Mouse (Mus musculus) heart, adult 8-10 months (tissue): ENCODE measurements at regions not wholly inside any gene's neighbourhood (a gene's known extent, or its start where the extent isn't known, plus 50 kb on each side); places are given as distances from the start of the nearest gene placed in this dataset.

ENCODE experiments used
- DNase-seq: peaks from one replicate; pipeline ENCODE4 v3.0.0; 2022; ENCODE audit warnings: low spot score

DNA sequence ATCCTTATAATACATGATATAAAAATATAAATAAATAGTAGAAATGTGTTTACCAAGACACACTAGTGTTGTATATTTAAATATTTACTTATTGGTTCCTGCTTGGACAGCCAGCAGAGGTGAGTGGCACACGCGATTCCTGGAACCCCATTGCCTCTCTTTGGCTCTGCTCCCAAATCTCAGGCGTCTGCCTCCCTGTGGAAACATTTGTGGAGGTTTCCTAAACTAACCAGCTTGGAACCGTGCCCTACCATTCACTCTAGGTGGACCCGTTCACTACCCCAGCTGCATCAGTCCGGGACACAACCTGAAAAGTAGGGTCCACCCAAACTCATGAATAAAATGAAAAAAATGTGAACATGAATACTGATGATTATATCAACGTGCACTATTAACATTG, 404.0 kb upstream of the Defb41 start:
- no peak for DNase-seq

DNA sequence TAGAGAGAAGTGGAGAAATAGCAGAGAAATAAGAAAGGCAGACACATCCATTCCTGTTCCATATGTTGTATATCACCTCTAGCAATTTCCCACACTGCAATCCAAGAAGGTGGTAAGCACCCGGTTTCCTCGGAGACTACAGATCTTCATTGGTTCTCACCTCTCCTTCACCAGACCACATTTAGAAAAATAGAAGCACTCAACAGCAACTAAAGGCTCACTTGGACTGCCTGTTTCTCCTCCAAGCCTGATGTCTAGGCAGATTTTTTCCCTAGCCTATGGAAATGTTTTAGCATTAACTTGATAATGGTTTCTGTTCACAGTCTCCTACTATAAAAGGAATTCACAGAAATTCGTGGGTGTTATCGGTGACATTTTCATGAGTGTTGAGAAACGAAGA, 403.3 kb upstream of the Defb41 start:
- no peak for DNase-seq

DNA sequence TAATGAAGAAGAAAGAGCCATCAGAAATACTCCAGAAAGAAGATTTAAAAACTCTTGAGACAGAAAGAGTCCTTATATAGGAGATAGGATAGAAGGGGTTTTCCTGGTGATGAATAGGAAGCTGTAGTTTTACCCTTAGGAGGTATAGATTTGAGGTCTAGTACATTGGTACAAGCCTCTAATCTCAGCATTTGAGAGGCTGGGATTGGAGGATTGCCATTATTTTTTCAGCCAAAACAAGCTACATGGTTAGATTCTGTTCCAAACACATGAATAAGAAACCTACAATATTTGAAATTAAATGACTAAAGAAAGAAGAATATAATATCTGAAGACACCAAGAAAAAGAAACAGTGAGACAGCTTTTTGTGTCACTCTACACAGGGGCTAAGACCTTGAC, 375.9 kb upstream of the Defb41 start:
- DNase-seq = no peak

DNA sequence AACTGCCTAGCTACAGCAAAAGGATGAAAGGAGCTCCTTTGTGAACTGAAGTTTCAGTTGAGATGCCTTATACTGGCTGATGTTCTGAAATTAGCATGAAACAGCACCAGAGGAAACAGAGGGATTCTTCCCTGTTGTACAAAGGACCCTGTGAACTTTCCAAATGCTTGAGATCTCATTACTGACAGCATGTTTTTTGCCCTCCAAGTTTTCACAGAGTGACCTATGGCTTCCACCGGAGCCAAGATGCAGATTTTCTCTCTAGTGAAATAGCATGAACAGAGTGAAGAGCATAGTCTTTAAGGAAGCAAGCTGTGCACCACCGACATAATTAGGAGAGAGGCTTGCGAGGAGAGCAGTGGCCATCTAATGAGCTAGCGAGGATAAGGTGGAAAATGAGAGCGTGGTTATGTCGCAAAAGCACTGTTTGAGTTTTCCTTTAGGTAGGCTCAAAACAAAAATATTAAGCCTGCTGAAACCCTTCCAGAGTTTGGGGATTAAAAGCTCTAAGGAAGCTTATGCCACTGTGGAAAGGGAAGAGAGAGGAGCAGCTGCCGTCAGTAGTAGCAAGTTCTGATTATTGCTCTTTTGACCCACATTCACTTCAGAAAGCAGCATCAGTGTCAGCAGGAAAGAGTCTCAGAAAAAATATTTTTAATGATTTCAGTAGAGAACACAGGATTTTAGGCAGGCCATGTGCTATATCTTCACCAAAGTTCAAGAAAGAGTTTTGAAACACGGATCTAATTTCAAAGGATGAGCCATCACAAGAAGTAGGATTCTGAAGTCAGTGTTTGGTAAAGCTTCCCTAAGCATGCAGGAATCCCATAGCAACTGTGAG, 374.7 kb upstream of the Defb41 start:
- no peak for DNase-seq

DNA sequence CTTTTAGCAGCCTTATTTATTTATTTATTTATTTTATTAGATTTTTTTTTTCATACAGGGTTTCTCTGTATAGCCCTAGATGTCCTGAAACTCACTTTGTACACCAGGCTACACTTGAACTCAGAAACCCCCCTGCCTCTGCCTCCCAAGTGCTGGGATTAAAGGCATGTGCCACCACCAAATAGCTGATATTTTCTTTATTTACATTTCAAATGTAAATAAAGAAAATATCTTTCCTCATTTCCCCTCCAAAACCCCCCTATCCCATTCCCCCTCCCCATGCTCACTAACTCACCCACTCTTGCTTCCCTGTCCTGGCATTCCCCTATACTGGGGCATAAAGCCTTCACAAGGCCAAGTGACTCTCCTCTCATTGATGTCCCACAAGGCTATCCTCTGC, 372.4 kb upstream of the Defb41 start:
- no peak for DNase-seq

DNA sequence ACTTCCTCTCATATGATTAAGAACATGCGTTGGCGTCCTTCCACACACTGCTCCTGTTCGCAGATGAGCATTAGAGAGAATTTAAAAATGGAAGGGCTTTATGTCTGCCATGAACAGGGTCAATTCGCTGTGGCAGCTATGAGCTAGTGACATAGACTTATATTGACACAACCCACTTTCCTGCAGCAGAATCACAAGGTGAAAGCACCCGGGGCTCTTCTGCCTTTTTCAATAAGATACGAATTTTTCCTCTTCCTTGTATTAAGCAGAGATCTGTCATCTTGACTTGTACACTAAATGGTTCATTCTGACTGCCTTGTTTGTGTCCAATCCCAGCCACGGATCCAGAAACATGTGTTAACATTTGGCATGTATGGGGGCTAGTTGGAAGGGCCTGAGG, 345.3 kb upstream of the Defb41 start:
- DNase-seq = no peak

DNA sequence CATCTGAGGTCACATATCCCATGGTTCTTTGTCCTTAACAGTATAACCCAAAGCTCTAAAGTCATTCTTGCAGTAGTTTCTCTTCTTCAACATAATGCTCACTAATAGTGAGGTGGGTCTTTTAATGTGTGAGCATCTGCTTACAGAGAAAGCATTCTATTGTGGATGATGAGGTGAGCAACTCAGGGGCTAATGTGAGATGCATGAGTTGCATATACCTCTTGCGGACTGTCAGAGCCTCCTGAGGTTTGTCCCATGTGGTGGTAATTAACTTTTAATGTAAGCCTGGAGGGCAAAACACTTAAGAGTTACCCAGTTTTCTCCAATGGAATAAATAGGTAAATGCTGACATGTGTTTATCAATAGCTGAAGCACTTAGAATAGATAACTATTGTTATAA, 334.9 kb upstream of the Defb41 start:
- DNase-seq = no peak

DNA sequence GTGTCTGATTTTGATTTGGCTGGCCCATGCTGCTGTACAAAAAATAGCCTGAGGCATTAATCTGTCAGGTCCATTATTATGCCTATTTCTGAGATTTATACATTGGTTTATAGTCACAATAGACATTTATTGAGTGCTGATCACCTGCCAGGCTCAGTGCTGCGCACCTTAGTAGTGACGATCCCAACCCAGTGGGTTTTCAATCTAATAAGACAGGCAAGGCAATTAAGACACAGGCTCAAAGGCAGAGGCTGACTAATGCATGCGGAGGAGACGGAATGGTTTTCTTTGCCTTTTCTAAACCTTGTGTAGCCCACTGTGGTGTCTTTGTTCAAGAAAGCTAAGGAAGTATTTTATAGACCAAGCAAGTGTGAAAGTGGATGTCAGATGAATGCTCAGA, 334.0 kb upstream of the Defb41 start:
- DNase-seq = no peak

DNA sequence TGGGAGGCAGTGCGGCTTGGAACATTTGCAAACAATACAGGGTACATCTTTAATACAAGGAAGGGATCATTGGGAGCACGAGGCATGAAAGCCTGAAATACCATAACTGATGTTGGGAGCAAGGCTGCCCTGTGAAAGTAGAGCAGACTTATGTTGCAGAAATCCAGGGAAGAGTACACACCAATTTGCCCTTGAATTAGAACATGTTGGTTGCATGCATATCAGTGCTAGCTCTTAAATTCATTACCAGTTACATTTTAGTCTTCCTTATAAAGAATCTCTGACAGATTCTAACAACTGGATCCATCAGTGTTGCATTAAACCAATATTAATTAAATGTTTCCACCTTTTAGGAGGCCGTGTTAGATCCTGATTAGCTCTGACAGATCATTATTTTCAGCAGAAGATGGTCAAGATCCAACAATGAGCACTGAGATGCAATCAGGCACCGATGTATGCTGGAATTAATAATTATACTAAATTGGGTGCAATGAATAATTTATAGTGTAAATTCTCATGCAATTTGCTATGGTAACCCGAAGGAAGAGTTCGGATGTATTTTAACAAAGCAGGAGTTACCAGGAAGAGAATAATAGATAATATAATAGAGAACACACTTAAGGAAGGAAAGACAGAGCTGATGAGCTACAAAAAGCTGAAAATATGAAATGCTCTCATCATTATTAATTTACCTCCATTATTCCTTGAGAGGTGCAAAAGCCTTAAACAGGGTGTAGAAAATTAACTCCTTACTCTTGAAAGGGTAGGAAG, 318.6 kb upstream of the Defb41 start:
- no peak for DNase-seq

DNA sequence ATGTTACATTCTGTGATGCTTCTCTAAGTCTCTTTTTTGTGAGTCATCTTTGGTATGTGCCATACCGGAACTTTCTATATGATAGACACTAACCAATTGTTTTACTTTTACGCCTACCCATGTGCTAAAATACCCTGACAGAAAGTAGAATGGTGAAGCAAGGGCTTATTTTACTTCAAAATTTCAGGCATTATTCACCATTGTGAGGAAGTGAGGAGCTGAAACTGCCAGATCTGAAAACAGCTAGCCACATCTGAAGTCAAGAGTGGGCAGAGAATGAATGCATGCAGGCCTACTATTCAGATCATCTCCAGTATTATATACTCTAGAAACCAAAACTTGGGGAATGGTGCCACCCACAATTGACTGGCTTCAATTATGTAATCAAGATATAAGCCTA, 313.7 kb upstream of the Defb41 start:
- DNase-seq = no peak

DNA sequence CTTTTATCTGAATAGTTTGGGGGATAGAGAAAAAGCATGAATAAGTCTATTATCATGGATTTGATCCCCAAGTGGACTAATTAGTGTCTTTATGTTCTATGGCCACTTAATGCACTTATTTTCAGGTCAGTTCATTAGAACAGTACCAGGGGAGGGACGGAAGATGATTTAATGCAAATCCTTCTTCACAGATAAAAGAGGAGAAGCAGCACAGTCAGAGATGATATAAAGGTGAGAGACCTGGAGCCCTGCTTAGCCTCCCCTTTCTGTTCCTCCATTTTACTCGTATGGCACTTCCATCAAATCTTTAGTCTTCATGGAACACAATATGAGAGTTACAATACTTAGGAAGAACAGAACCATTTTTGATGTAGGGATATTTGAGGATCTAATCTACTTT, 302.1 kb upstream of the Defb41 start:
- DNase-seq = no peak

DNA sequence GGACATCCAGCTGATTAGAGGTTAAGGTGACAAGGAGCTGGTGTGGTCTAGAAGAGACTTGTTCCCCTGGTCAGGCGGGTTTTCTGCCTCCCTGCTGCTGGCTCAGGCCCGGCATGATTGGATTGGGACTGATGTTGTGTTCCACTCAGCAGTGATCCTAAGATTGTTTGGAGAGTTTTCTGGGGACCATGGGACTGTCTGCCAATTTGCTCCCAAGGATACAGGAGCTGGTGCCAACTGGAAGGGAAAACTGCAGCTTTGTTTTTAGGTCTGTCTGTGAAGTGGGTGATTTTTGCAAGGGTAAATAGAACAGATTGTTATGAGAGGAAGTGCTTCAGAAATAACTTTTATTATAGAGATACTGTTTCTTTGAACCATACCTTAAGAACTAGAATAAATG, 286.3 kb upstream of the Defb41 start:
- no peak for DNase-seq

DNA sequence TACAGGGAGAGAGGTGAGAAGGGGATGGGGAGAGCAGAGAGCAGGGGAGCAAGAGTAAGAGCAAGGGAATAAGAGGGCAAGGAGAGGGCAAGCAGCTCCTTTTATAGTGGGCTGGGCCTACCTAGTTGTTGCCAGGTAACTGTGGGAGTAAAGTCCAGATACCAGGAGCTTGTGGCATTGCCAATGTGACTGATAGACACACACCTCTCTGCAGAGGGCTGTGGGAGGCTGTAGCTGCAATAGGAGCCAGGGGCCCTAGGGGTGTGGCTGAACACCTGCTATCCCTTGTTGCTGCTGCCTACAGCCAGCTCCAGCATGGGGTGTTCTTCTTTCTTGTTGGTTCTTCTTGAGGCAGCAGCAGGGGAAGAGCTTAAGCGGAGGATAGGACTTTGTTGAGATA, 266.8 kb upstream of the Defb41 start:
- DNase-seq = no peak

DNA sequence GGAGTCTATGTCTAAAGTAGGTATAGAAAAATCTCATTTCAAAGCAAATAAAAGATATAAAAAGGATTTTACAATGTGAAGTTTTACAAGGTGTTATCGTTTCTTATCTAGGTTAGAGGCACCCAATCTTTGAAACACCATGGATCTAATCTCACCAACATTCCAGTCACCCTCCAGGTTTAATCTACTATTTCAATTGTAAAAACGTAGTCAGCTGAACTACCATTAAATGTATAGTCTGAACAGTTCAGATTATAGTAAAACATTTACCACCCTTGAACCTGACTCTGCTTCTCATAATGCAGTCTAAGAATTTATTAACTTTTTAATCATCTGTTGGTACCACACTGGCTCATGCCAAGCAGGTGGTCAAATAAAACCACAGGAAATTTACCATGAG, 259.5 kb upstream of the Defb41 start:
- DNase-seq = no peak

DNA sequence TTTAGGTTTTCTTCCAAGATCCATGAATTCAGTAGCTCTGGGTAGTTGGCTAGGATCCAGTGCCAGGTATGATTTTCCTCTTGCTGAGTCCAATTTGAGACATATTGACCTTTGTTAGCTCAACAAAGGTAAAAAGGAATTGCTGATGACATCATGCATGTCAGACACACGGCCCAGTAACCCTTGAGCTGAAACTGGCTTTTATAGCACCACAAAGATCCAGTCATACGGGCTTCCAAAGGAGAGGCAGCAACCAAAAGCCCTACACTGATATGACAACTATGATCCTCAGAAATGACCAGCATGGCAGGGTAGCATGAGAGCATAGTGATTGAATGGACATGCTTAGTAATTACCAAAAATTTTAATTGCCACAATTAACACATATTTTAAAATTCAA, 258.0 kb upstream of the Defb41 start:
- DNase-seq = no peak

DNA sequence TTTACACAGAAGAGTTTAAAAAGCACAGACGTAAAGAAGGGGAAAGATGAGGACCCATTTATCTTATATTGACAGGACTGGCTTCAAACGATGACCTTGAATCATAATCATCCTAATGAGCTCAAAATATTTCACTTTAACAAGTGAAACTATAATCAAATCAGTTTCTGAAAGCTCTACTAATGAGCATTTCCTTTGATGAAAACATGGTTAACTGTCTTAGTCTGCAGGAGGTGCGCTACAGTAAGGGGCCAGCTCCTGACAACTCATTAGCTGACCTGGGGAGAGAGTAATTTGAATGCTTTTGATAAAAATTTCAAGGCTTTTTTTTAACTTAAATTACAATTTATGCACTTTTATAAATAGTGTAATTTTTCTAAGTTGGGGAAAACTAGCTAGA, 247.8 kb upstream of the Defb41 start:
- no peak for DNase-seq

DNA sequence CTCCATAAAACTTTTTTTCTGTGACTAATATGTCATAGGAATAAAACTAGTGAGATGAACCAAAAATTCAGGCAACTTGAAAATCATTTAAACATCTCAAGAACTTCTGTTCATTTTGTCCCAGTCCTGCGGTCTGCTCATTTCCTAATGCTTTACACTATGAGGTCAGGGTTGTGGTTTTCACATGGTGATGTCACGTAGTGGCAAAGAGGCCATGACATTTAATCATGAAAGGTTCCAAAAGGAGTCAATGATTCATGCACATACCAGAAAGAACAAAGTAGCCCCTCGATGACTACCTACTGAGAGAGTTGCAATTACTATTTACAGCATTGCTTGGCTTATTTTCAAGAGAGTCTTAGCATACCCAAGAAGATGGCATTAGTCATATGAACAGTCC, 233.6 kb upstream of the Defb41 start:
- peak; percentile 3 for DNase-seq

DNA sequence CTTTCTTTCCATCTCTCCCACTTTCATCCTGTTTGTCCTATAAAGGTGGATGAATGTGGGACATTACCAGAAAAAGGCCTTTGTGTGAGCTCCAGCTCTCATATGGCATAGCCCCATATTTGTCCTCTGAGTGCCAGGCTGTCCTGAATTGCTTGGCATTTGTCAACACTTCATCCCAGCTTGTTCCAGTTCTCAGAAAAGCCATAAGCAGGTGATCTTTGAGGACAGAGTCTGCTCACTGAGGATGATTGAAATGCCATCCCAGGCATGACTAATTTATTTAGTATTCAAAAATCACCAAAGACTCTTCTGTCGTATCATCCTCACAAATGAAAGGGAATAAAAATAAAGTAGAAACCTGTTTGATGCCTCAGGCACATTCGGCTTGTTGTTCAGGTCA, 203.6 kb upstream of the Defb41 start:
- DNase-seq = no peak

DNA sequence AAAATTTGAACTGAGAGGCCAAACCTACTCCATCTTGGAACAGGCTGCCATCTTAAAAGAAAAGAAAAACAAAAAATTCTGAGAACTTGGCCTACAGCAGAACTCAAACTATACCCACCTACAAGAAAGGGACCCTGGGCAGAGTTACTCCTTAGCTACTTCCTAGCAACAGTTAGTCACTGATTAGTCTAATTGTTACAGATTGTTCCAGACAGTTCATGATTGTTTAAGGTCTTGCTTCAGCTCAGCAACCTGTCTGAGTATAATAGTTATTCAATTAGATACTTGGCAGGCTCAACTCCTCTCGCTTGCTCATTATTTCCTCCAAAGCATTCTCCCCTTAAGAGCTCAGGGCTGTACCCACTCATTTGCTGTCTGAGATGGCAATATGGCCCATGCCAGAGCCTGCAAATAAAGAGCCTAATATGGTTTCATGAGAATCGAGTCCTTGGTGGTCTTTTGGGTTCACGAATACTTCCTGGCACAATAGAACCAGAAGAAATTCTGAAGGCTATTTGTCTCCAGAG, 200.4 kb upstream of the Defb41 start:
- DNase-seq = no peak

DNA sequence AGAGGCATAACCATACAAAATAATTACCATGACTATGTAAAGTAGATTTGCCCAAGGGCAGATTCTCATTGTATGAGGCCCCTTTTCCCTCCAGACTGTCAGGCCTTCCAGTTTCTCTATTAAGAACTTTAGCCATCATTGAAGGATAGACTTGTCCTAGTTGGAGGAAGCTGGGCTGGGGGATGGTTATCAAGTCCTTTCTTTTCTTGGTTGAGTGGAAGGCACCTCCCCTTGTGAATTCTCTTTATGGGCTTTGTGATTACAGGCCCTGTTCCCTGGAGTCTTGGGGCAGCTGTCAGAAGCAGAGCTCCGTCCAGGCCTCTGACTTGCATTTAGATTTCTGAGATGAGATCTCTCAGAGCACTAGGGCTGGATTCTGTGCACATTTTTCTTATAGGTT, 198.3 kb upstream of the Defb41 start:
- DNase-seq = no peak

DNA sequence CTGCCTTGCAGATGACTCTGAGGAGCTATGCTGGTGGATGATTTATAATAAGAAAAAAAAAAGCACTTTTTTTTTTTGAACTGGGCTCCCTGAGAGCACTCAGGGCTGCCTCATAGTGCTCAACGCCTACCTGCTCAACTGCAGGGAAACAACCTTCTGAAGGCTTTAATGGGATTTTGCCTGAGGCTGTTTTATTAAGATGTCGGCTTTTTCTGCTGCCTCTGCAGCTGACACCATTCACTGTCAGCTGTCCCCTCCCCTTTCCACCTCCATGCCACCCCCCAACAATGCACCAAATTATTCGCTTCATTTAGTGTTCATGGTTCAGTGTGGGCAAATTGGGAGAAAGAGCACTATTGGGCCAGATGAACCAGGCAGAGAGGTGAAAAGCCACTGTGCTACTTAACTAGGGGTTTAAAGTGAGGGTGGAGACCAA, 151.4 kb upstream of the Defb41 start:
- no peak for DNase-seq

DNA sequence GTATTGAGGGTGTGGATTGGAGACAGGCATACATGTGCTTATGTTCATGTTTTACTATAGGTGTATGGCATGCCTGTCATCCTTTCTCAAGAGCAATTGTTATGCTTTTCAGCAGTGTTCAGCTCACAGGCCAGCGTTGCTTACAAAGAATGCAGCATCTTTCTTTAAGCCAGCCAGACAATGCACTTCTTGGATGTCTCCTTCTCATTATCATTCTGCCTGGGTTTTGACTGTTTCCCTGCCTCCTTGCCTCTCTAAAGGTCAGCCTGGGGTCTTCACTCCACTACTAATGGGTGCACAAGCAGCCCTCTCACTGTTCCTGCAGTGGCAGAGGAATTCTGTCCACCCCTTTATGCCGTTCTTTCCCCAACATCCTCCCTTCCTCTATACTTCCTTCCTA, 150.9 kb upstream of the Defb41 start:
- no peak for DNase-seq

DNA sequence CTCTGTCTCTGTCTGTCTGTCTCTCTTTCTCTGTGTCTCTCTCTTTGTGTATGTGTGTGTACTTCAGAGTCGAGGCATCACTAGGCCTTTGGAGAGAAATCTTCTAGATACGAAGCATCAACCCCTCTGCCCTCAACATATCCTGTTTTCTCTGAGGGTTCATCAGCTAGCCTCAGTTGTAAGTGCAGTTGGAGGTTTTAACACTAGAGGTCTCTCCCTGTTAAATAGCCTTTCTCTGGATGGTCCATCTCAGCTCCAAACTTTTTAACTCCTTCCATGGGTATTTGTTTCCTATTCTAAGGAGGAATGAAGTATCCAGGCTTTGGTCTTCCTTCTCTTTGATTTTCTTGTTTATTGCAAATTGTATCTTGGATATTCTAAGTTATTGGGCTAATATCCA, 147.8 kb upstream of the Defb41 start:
- DNase-seq = no peak
